Mouse (Mus musculus) lung, adult 2 months (tissue): Measurements from ENCODE around the gene Zbtb26.

Experiments
- CTCF ChIP-seq: fragments of 200-500 bp; IDR thresholded peaks from 2 replicates; pipeline ENCODE4 v1.5.1; 2011; ENCODE audit warnings: mild to moderate bottlenecking, low read length, control low read depth; ENCODE audit not compliant: insufficient read depth
- POLR2A ChIP-seq: fragments of 200-500 bp; IDR thresholded peaks from 2 replicates; pipeline ENCODE4 v1.6.1; 2011; ENCODE audit warnings: low read depth, mild to moderate bottlenecking, control low read depth, low read length, borderline replicate concordance; ENCODE audit errors: extremely low read depth

- TF ChIP-seq CTCF (no peak), POLR2A (no peak)
Measured at GRCm38 (mm10) chr2:37485370-37485769, 42.4 kb upstream of the Zbtb26 start.
